Mouse (Mus musculus): ENCODE measurements around the gene Irgm1. TPM values are rescaled to one million over a fixed set of nuclear protein-coding genes. Genes with fewer than 3 reads are reported as not detected.
A peak's percentile ranks its signal among the peaks of the same experiment; 100 is the strongest.
"Not testable (repeated sequence)": the region's sequence is repeated elsewhere in the genome, so short reads cannot be mapped to it uniquely, and the experiment has no call there.

Irgm1 gene
- polyA plus RNA-seq, 1 experiment from 2014 or later = 1.2 TPM

DNA sequence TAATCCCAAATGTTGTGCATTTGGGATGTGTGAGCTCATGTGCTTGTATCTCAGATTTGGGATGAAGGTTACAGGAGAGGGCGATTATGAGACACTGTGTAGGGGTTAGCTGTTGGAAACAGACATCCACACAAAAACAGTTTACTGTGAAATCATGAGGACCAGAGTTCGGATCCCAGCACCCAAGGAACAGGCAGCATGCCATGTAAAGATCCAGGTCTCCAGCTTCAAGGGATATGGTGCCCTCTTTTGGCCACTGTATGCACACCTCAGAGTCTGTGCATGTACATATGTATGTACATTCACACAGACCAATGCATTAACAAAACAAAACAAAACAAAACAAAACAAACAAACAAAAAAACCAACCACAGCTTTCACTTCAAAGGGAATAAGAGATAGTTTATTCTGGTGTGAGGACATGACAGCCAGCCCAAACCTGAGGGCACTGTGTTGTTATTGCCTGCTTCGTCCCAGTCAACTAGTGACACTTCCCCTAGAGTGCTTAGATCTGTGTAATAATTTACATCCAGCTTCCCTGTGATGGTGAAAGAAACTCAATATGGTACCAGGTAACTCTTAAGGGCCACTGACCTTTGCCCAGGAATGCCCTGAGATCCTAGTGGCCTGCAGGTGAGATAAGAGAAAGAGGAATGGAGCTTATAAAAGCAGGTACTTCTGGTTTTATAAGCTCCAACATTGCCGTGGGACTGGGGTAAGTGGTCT lies 20.1 kb downstream of the Irgm1 start:
- DNase-seq (ENCODE audit: extremely low spot score, low spot score) = no peak
- Histone ChIP-seq H3K4me3 (no peak overlapping the region), H3K9me3 (peaks cover 8% of the 10 kb centered on the region; the same call in 1 of the 2 replicates), H3K27ac (no peak overlapping the region), H3K4me1 (peaks cover 22% of the 10 kb centered on the region), H3K27me3 (ENCODE audit: poor library complexity, severe bottlenecking) (peaks cover 45% of the 10 kb centered on the region), H3K36me3 (replicated peaks) (no peaks in the 10 kb centered on the region)
- 77% methylated on average over 4 of the region's 4 CpGs for WGBS

DNA sequence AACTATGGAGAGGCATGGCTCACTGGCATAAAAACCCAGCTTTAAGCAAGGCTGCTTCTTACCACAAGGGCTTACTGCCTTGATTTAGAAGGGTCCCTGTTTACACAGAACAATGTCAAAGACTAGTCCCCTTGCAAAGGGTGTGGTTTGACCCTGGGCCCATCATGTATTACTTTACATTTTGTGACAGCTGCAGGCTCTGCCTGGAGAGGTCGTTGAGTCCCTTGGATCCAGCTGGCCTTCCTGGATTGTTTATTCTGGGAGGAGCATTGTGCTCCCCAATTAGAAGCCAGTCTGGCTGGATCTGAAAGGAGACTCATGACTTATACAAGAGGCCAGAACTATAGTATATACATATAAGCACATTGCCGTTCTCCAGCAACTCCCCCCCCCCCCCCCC lies 21.2 kb downstream of the Irgm1 start:
- no peak for DNase-seq (ENCODE audit: extremely low spot score, low spot score)
- H3K27ac ChIP-seq = no peak overlapping the region
- H3K4me1 ChIP-seq = peaks cover 22% of the 10 kb centered on the region
- no peaks in the 10 kb centered on the region for H3K36me3 ChIP-seq (replicated peaks)
- H3K27me3 ChIP-seq (ENCODE audit: poor library complexity, severe bottlenecking) = peaks cover 49% of the 10 kb centered on the region
- no peak overlapping the region for H3K4me3 ChIP-seq
- H3K9me3 ChIP-seq = peaks cover 8% of the 10 kb centered on the region; the same call in 1 of the 2 replicates
- WGBS = 63% methylated on average over 2 of the region's 2 CpGs

DNA sequence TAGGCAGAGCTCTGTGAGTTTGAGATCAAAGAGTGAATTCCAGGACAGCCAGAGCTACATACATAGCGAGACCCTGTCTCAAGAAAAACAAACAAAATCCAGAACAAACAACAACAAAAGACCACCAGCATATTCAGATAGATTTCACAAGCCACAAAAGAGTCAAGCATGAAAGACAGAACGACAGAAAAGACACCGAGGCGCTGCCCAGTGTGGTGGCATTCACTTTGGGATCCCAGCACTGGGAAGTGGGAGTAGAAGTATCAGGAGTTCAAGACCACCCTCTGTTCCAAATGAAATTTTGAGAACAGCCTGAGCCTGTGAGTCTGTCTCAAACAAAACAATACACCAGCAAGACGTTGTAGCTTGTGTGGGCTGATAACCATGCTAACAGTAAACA lies 24.6 kb downstream of the Irgm1 start:
- Histone ChIP-seq H3K27me3 (ENCODE audit: poor library complexity, severe bottlenecking) (peaks cover 51% of the 10 kb centered on the region), H3K36me3 (replicated peaks) (no peaks in the 10 kb centered on the region), H3K4me3 (no peak overlapping the region), H3K4me1 (no peaks in the 10 kb centered on the region), H3K27ac (no peak overlapping the region), H3K9me3 (peaks cover 8% of the 10 kb centered on the region; the same call in 1 of the 2 replicates)
- 72% methylated on average over 5 of the region's 5 CpGs for WGBS
- DNase-seq (ENCODE audit: extremely low spot score, low spot score) = no peak

DNA sequence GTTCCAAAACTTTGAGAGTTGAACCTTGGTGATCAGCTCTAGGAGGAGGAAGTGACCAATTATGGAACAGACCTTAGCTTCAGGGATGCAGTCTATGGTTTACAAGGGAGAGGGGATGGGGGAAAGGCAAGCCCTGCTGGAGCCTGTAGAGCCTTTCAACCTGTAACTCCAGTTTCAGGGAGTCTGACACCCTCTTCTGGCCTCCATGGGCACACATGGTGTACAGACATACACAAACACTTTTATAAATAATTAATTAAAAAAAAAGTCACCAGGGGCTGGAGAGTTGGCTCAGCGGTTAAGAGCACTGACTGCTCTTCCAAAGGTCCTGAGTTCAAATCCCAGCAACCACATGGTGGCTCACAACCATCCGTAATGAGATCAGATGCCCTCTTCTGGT lies 25.1 kb downstream of the Irgm1 start:
- DNase-seq (ENCODE audit: extremely low spot score, low spot score); H3K36me3 ChIP-seq (replicated peaks); H3K4me3 ChIP-seq; H3K9me3 ChIP-seq; H3K4me1 ChIP-seq; H3K27ac ChIP-seq: not testable (repeated sequence)
- WGBS = 71% methylated on average over 2 of the region's 2 CpGs
- H3K27me3 ChIP-seq (ENCODE audit: poor library complexity, severe bottlenecking) = peaks cover 51% of the 10 kb centered on the region

DNA sequence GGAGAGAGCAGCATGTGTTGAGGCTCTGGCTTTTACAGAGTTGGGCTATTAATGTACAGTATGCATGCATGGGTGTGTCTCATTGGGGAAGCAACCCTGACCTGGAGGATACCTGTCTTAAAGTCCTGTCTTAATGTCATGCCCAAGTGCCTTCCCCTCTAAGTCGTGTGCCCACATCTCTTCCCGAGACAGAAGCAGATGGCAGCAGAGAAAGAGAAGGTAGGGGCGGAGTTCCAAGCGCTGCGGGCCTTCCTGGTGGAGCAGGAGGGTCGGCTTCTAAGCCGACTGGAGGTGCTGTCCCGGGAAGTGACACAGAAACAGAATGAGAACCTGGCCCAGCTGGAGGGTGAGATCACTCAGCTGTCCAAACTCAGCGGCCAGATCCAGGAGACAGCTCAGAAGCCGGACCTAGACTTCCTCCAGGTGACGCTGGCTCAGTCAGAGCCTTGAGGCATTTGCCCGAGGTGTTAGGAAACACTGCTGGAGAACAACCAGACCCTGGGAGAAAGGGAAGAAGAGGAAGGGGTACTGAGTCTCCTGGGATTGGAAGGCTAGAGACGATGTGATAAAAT lies 26.2 kb downstream of the Irgm1 start:
- Histone ChIP-seq H3K27ac (no peak overlapping the region), H3K4me1 (no peaks in the 10 kb centered on the region), H3K9me3 (no peaks in the 10 kb centered on the region), H3K36me3 (replicated peaks) (no peaks in the 10 kb centered on the region), H3K27me3 (ENCODE audit: poor library complexity, severe bottlenecking) (peaks cover 47% of the 10 kb centered on the region), H3K4me3 (no peak overlapping the region)
- no peak for DNase-seq (ENCODE audit: extremely low spot score, low spot score)
- WGBS = 41% methylated on average over 13 of the region's 13 CpGs

DNA sequence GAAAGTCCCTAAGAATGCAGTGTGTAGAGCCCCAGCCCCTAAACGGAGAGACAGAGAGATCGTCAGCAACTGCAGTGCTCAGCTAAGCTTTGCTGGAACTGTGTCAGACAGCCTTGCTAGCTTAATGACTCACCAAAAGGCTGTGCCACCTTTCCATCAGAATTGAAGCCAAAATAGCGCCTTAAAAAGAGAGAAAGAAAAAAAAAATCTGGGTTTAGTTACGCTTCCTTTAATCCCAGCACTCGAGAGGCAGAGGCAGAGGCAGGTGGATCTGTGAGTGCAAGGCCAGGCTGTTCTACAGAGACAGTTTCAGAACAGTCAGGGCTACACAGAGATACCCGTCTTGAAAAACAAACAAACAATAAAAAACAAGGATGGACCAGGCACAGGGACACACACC lies 27.2 kb downstream of the Irgm1 start:
- 62% methylated on average over 6 of the region's 6 CpGs for WGBS
- H3K9me3 ChIP-seq = no peaks in the 10 kb centered on the region
- H3K27me3 ChIP-seq (ENCODE audit: poor library complexity, severe bottlenecking) = peaks cover 47% of the 10 kb centered on the region
- no peaks in the 10 kb centered on the region for H3K36me3 ChIP-seq (replicated peaks)
- H3K4me3 ChIP-seq = no peak overlapping the region
- no peak overlapping the region for H3K27ac ChIP-seq
- no peak for DNase-seq (ENCODE audit: extremely low spot score, low spot score)
- H3K4me1 ChIP-seq = no peaks in the 10 kb centered on the region

DNA sequence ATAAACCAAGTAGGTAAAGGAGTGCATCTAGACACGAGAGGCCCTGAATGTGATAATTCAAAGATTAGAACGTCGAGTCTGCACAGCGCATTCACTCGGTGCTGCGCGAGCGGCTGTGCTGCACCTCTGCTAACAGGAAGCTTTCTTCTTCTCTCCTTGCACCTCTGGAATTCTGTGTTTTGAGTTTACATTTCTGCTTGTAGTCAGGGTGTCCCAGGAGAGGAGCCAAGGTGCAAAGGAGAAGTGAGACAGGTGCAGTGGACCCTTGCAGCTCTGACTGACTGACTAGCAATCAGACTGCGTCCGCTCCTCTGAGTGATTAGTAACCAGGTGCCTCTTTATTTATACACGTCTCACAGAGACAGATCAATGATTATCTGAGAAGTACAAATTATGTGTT lies 28.3 kb downstream of the Irgm1 start:
- 85% methylated on average over 11 of the region's 11 CpGs for WGBS
- H3K27me3 ChIP-seq (ENCODE audit: poor library complexity, severe bottlenecking) = peaks cover 47% of the 10 kb centered on the region

DNA sequence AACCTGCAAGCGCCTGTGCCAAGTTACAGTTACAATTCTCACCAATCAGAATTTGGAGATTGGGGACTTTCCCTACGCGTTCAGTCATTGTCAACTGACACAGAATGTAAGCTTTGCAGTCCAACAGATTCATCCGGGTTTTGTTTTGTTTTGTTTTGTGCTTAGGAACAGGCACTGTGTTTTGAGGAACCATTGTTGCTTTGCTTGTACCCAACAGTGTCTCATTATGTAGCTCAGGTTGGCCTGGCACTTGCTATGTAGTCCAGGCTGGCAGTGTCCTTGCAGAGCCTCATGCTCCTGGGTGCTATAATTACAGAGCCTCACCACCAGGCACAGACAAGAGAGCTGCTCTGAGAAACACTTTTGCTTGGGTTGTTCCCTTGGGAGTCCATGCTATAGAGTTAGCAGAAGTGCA lies 29.1 kb downstream of the Irgm1 start:
- WGBS = 76% methylated on average over 4 of the region's 4 CpGs
- H3K4me3 ChIP-seq = no peak overlapping the region
- peaks cover 41% of the 10 kb centered on the region for H3K27me3 ChIP-seq (ENCODE audit: poor library complexity, severe bottlenecking)
- H3K4me1 ChIP-seq = peaks cover 14% of the 10 kb centered on the region
- no peaks in the 10 kb centered on the region for H3K36me3 ChIP-seq (replicated peaks)
- DNase-seq (ENCODE audit: extremely low spot score, low spot score) = no peak
- no peak overlapping the region for H3K27ac ChIP-seq
- H3K9me3 ChIP-seq = no peaks in the 10 kb centered on the region

More for the DNA sequence above, 28.3 kb downstream of the Irgm1 start:
- Histone ChIP-seq H3K4me1 (peaks cover 6% of the 10 kb centered on the region), H3K4me3 (no peak overlapping the region), H3K27ac (no peak overlapping the region), H3K36me3 (replicated peaks) (no peaks in the 10 kb centered on the region), H3K9me3 (no peaks in the 10 kb centered on the region)
- DNase-seq (ENCODE audit: extremely low spot score, low spot score) = no peak

DNA sequence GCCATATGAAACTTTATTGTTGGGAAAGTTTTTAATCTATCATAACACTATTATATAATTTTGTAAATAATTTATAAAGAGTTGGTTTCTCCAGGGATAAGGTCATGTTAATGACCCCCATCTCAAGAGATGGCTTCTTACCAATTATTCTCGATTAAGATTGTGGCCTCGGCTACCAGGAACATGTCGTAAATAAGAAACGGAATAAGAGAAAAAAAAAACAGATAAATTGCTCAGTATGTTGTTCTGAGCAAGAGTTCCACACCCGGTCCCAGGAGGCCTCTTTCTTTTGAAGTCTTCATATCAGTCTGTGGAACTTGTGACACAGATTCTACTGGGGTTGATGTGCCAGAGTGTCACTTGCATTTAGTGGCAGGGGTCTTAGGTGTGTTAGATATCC lies 30.3 kb downstream of the Irgm1 start:
- no peak overlapping the region for H3K27ac ChIP-seq
- H3K4me1 ChIP-seq = peaks cover 24% of the 10 kb centered on the region
- no peaks in the 10 kb centered on the region for H3K9me3 ChIP-seq
- no peak for DNase-seq (ENCODE audit: extremely low spot score, low spot score)
- WGBS = 91% methylated on average over 5 of the region's 5 CpGs
- H3K27me3 ChIP-seq (ENCODE audit: poor library complexity, severe bottlenecking) = peaks cover 53% of the 10 kb centered on the region
- H3K4me3 ChIP-seq = no peak overlapping the region
- no peaks in the 10 kb centered on the region for H3K36me3 ChIP-seq (replicated peaks)

DNA sequence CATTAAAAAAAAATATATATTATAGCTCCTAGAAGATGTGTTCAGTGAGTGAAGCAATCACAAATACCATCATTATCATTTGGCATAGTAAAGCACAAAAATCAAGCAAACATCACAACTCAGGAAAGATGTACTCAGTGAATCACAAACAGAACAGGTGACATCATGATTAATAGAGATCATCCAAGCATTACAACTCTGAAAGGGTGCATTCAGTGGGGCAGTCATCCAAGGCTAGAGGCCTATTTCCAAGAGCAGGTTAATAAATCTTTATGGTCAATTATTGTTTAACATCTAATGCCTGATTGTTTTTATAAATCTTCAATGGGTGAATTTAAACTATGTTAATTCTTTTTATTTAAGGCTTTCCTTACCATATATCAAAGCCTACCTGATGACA lies 30.7 kb downstream of the Irgm1 start:
- peaks cover 24% of the 10 kb centered on the region for H3K4me1 ChIP-seq
- H3K4me3 ChIP-seq = no peak overlapping the region
- DNase-seq (ENCODE audit: extremely low spot score, low spot score) = no peak
- H3K36me3 ChIP-seq (replicated peaks) = no peaks in the 10 kb centered on the region
- H3K27ac ChIP-seq = no peak overlapping the region
- peaks cover 57% of the 10 kb centered on the region for H3K27me3 ChIP-seq (ENCODE audit: poor library complexity, severe bottlenecking)
- H3K9me3 ChIP-seq = no peaks in the 10 kb centered on the region

DNA sequence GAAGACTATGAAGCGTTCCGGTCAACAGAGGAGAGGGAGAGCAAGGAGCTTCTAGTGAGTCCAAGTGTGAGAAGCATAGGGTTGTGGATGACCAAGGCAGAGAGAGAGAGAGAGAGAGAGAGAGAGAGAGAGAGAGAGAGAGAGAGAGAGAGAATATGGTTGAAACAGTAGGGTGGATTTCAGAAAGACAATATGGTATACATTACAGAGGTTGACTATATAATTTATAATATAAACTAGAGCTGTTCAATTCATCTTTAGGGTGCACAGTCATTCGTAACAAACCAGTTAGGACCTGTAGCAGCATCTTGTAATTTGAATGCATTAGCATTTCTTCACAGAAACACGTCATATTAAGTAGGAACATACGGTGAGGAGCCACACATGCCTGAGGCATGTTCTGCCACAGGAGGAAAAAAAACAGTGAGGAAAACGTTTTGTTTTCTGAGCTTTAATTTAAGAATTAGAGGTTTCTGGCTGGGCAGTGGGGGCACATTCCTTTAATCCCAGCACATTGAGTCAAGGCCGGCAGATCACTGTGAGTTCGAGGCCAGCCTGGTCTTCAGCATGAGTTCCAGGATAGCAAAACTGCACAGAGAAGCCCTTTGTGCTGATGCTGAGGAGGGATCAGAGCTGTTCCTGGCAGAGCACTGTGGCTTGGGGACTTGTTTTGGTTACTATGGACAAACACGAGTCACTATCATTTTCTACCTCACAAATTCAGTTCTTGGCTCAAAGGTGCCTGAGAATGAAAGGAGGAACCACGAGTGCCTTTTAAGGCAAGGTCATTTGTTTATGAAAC lies 32.4 kb downstream of the Irgm1 start:
- no peak overlapping the region for H3K27ac ChIP-seq
- no peak for DNase-seq (ENCODE audit: extremely low spot score, low spot score)
- WGBS = 68% methylated on average over 10 of the region's 10 CpGs
- no peaks in the 10 kb centered on the region for H3K36me3 ChIP-seq (replicated peaks)
- peaks cover 57% of the 10 kb centered on the region for H3K27me3 ChIP-seq (ENCODE audit: poor library complexity, severe bottlenecking)
- H3K9me3 ChIP-seq = no peaks in the 10 kb centered on the region
- peaks cover 32% of the 10 kb centered on the region for H3K4me1 ChIP-seq
- H3K4me3 ChIP-seq = peak overlapping the region; percentile 88

DNA sequence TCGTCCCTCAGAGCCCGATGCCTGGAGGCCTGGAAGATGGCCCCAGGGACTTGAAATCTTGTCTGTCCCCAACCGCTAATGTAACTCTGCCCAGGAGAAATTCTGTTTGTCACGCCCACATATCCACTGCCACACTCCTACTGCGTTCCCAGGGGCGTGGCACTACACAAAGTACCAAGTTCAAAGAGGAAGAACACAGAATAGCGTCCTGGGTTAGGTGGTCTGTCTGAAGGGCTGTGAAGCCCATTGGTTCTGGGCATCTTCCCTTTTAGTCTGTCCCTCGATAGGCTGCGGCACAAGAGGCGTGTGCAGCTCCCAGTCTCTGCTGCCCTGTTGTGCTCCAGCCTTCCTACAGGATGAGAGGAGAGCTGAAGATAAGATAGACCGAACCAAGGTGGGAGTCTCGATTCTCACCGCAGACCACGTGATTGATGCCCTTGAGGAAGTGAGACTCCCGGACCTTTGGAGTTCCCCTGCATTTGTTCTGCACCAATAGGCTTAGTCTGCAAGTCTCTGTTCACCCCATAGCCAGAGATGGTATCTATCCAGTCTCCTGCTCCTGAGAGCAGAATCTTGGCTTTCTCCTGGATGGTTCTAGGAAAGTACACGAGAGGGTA lies 33.2 kb downstream of the Irgm1 start:
- 5% methylated on average over 16 of the region's 16 CpGs for WGBS
- Histone ChIP-seq H3K27me3 (ENCODE audit: poor library complexity, severe bottlenecking) (peaks cover 57% of the 10 kb centered on the region), H3K4me3 (peak overlapping the region; percentile 88), H3K36me3 (replicated peaks) (no peaks in the 10 kb centered on the region), H3K27ac (0 out of 2 replicates have a peak overlapping the region, but pooled peaks have one; percentile 77), H3K4me1 (peaks cover 32% of the 10 kb centered on the region), H3K9me3 (no peaks in the 10 kb centered on the region)
- DNase-seq (ENCODE audit: extremely low spot score, low spot score) = no peak
